Mouse (Mus musculus): ENCODE measurements around the gene Slc9a2.

The Slc9a2 gene

DNA sequence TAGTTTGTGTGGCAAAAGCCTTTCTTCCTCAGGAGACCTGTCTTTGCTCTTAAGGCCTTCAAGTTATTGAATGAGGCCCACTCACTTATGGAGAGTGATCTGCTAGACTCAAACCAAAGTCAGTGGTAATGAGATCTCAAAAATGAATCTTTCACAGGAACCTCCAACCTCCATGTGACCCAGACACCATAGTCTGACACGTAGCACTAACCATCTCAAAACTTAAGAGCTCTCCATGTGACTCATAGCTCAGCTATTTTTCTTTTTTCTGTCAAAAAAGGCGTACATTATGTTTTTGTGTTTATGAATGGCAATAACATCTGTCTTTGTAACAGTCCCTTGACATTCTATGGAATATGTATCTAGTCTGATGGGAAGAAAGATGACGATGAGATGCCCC is 128.3 kb downstream of the Slc9a2 start:
- in situ Hi-C loops (cut with MboI; ENCODE audit: low pct_unique_long_range_greater_than_20kb in 1 of 2, low sequenced_read_pairs in 2 of 2, unreplicated experiment in 1 of 2): no loop called here

DNA sequence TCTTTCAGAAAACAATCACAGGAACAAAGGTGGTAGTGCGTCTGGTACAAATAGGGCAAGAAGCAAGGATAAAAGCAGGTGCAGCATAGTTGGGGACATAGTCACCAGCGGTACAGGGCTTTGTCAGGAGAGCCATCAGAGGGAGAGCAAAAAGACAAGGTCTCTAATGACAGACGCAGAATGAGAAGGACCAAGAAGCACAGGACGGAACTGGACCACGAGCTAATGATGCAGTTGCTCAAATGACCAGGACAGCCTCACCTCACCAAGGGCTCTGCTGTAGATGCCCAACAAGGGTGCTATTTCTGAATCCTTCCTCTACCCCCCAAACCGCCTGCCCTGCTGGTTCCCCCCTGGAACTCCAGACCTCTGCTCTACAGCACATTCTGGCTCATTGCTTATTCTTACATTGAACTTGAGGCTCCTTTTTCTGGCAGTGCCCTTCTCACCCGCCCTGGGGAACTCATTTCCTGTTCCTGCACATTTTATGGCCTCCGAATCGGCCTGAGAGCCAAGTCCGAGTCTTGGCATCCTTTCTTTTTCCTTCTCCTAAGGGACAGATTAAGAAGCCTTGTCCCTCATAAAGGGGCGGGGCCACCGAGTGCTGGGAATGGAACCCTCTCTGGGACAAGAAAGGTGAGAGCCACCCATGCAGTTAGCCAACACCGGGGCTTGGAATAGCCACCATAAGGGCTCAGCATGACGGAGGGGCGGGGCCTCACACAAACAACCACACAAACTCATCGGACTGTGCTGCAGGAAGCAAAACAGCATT is 134.9 kb downstream of the Slc9a2 start:
- in situ Hi-C loops (cut with MboI; ENCODE audit: low pct_unique_long_range_greater_than_20kb in 1 of 2, low sequenced_read_pairs in 2 of 2, unreplicated experiment in 1 of 2): no loop called here
